Mouse (Mus musculus) heart, postnatal 10 days (tissue): Measurements from ENCODE around the gene Fut1. TPM values are rescaled to one million over a fixed set of nuclear protein-coding genes. Genes with fewer than 3 reads are reported as not detected.
A peak's percentile ranks its signal among the peaks of the same experiment; 100 is the strongest.

Experiments used
- DNase-seq, 2 experiments: peaks; one replicate each; pipeline ENCODE4 v3.0.0; 2021
- intact Hi-C: fragments of 180-260 bp; cut with DNase I; formaldehyde crosslinking; loops from one replicate; pipeline ENCODE4 v1.15.1; 2025
- total RNA-seq, 2 experiments: library from RNA; stranded (reverse); gene quantifications; 2 replicates each; pipeline ENCODE4 v1.2.3; 2021

The Fut1 gene
- total RNA-seq, 2 experiments from 2014 or later = not detected

GRCm38 (mm10) chr7:45597527-45597926, 19.6 kb upstream of the Fut1 start:
- intact Hi-C loops = no loop called here
- DNase-seq = no peak

DNA sequence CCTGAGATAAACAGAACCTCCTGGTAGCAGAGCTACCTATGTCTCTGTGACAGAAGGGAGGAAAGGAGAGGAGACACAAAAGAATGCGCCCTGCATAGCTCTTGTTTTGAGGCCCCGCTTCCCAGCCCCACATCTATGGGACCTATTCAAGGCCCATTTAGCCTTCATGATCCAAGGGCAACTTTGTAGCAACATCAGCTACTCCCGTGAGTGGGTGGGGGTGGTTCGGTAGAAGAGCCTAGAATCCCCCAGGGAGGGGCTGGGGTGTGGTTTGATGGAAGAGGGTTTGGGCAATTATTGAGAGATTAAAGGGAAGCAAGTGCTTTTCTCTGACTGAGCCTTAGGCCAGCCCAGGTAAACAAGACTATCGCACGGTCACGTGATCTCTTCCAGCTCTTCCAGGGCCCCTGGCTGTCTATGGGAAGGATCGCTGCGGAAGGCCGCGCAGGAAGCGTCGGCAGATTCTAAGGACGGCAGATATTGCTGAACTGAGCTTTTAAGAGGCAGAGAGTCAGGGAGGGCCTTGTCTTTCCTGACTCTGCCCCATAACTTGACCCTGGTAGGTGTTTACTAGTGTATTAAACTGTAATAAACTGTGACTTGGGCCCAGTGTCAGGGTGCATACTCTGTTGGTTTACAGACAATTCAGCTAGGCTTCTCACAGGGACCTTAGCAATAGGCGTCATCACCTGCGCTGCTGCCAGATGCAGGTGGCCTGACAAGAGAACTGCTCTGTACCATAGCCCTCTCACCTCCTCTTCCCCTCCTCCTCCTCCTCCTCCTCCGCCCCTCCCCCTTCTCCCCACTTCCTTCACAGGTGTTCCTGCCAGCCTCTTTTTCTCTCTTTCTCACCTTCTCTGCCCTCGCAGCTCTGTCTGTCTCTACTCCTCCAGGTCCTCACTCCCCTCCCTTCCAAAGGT, 17.9 kb upstream of the Fut1 start:
- intact Hi-C loops = no loop called here
- DNase-seq = no peak

DNA sequence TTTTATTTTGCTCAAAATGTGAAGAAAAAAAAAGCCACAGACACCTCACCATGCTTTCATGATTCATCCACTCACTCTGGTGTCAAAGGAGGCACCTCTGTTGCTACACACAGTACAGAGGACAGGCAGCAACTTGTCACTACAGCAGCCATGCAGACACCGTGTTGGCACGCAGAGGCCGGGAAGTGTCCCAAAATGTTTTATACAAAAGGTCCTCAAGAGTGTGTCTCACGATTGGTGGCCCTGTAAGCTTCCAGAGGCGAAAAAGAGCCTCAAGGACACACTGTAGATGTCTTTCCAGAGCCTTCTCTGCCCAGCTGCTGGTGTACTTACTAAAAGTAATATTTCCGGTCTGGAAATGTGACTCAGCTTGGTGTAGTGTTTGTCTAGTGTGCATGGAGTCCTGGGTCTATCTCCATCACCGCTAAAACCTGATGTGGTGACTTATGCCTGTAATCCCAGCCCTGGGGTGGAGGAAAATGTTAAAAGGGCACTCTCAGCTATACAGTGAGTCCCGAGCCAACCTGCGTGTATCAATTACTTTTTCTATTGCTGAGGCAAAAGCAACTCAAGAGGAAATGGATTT, 11.3 kb upstream of the Fut1 start:
- DNase-seq = no peak
- intact Hi-C loops = no loop called here

DNA sequence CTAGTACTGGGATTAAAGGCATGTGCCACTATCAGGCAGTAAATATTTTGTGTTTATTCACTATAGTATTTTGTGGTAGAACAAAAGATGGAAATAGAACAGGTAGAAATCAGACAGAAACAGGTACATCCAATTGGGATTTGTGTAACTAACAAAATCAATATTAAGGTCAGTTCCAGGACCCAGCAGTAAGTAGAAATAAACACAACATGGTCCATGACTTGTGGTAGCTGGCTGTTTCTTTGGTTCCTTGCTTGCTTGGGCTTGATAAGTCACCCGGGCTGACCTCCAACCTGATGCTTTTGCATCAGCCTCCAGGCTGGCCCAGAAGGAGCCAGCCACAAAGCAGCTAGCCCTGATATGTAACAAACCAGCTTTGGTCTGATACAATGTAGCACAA, 7.6 kb upstream of the Fut1 start:
- intact Hi-C loops = no loop called here
- DNase-seq = no peak

GRCm38 (mm10) chr7:45616277-45616676, 812 bp upstream of the Fut1 start:
- peak in 1 of 2 experiments; percentile 54 for DNase-seq
- intact Hi-C loops = no loop called here

DNA sequence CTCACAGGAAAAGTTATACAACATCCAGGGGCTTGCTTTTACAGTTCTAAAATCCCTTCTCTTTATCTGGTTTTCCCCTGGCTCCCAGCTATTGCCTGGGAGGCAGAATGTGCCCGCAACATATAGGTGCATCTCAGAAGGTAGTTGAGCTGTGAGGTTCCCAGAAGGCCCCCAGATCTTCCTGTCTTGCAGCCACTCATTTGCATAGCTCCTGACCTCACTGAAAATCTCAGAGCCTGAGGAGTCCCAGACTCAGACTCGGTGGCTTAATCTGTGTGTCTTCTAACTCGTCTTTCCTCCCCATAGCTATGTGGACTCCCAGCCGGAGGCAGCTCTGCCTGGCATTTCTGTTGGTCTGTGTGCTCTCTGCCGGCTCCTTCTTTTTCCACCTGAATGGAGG, 1.2 kb downstream of the Fut1 start:
- intact Hi-C loops = no loop called here
- DNase-seq = no peak

- intact Hi-C loops = no loop called here
- no peak for DNase-seq
Observed at GRCm38 (mm10) chr7:45619592-45619991, 2.5 kb downstream of the Fut1 start.

GRCm38 (mm10) chr7:45621443-45621842, 4.4 kb downstream of the Fut1 start, which contains the start of gene Izumo1:
TSS of gene Izumo1 (plus strand) at chr7:45621811.
- peak in 1 of 2 experiments; percentile 66 for DNase-seq
- intact Hi-C loops = no loop called here

DNA sequence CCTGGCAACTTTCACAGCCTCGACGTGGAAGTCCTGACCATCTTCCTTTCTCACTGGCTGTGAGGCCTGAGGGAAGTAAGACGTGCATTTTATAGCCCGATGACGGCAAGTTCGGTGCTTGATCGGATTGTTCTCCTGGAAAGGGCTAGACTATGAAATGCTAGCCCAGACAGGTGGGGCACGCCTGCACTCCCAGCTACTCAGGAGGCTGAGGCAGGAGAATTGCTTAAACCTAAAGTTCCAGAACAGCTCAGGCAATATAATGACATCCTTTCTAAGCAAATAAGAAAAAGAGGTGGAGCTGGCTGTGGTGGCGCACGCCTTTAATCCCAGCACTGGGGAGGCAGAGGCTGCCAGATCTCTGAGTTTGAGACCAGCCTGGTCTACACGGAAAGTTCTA, 6.4 kb downstream of the Fut1 start:
- no peak for DNase-seq
- intact Hi-C loops = no loop called here

DNA sequence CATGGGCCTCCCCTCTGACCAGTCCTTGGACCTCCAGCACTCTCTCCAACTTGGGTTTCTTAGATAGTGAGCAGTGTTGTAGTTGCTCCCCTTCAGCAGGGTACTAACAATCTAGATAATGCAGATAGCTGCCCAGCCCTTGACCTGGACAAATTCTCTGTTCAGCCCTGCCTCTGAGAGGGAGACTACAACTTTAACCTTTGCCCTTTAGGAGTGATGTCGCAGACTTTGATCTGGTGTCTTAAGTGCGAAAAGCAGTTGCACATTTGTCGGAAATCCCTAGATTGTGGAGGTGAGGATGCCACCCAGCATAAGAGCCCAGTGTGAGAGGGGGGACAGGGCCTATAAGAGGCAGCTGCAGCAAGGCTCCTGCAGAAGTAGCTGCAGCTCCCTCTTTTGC, 7.6 kb downstream of the Fut1 start:
- intact Hi-C loops = loop anchor here (2.0 kb wide), 1 partner anchor 30 kb away; no protein-coding TSS in a partner anchor
- no peak for DNase-seq

DNA sequence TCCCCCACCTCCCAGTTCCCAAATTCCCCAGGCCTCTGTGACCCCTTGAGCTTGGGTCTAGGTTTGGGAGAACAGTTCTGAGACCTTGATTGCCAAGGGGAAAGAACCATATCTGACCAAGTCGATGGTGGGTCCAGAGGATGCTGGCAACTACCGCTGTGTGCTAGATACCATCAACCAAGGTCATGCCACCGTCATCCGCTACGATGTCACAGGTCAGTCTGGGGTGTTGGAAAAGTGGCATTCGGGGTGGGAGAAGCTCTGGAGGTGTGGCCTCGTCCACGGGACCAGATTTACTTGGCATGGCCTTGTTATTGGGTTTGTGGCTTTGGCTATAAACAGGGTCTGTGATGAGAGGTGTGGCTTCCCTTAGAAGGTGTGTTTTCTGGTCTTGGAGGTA, 8.4 kb downstream of the Fut1 start:
- intact Hi-C loops = loop anchor here (2.0 kb wide), 1 partner anchor 31 kb away; no protein-coding TSS in a partner anchor
- no peak for DNase-seq

DNA sequence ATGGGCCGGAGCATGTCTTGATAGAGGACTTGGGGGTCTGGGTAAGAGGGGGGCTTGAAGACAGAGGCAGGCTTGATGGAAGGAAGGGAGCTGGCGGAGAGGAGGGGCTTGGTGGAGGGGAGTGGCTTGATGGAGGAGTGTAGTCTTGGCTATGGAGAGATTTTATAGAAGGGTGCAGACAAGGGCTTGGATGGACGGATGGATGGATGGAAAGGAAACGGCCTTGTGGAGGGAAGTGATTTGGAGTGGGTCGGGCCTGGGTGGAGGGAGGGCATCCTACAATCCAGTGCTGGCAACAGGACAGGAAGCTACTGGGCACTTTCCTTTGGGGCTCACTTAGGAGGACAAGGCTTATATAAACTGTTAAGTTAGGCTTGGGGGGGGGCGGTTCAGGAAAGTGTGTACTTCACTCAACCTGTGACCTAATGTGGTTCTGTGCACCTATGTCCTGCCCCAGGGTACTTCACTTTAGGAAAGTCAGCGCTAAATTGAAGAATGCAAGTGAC, 9.5 kb downstream of the Fut1 start:
- intact Hi-C loops = no loop called here
- DNase-seq = peak in 1 of 2 experiments; percentile 24

- intact Hi-C loops = no loop called here
- peak; percentile 60 to 62 for DNase-seq
Observed at GRCm38 (mm10) chr7:45627261-45627660, 10.2 kb downstream of the Fut1 start, which contains the start of gene Rasip1. TSS of gene Rasip1 (plus strand) at chr7:45627488.

GRCm38 (mm10) chr7:45628364-45629294, 11.5 kb downstream of the Fut1 start:
- DNase-seq = peak; percentile 92
- intact Hi-C loops = loop anchor here (2.0 kb wide), 1 partner anchor 52 kb away; no protein-coding TSS in a partner anchor

- peak in 1 of 2 experiments; percentile 36 for DNase-seq
- intact Hi-C loops = no loop called here
Observed at GRCm38 (mm10) chr7:45630064-45630907, 13.2 kb downstream of the Fut1 start.

GRCm38 (mm10) chr7:45632499-45632898, 15.4 kb downstream of the Fut1 start:
- intact Hi-C loops = no loop called here
- DNase-seq = peak; percentile 62 to 69

DNA sequence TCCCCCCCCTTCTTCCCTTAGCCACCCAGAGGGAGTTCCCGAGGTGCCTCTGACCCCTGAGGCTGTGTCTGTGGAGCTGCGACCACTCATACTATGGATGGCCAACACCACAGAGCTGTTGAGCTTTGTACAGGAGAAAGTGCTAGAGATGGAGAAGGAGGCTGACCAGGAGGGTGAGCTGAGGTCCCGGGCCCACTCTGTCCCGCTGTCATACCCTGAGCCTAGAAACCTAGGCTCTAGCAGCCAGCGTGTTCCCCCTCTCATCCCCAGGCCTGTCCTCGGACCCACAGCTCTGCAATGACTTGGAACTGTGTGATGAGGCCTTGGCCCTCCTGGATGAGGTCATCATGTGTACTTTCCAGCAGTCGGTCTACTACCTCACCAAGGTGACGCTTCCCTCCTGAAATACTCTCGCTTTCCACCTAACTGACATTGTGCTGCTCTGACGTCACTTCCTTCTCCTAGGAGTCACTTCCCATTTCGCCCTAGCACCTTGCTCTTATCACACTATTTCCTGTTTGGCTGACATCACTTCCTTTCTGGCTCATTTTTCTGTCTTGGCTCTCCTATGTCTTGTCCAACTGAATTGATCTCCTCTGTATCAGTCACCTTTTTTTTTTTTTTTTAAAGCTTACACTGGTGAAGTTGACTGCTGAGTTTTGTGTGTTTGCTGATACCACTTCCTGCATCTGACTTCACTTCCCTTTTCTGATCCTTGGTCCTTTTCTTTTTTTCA, 18.0 kb downstream of the Fut1 start:
- peak in 1 of 2 experiments; percentile 58 for DNase-seq
- intact Hi-C loops = no loop called here

- DNase-seq = peak; percentile 80 to 81
- intact Hi-C loops = no loop called here
Observed at GRCm38 (mm10) chr7:45635711-45636688, 18.9 kb downstream of the Fut1 start.
